Mouse (Mus musculus) frontal cortex, postnatal 14 days (tissue): ENCODE measurements around the gene Abi1.
"Not testable (repeated sequence)": the region's sequence is repeated elsewhere in the genome, so short reads cannot be mapped to it uniquely, and the experiment has no call there.

Experiments used
- DNase-seq, 2 experiments: peaks; one replicate each; pipeline ENCODE4 v3.0.0; 2022; ENCODE audit warnings: low spot score in 2 of 2

Abi1 gene

DNA sequence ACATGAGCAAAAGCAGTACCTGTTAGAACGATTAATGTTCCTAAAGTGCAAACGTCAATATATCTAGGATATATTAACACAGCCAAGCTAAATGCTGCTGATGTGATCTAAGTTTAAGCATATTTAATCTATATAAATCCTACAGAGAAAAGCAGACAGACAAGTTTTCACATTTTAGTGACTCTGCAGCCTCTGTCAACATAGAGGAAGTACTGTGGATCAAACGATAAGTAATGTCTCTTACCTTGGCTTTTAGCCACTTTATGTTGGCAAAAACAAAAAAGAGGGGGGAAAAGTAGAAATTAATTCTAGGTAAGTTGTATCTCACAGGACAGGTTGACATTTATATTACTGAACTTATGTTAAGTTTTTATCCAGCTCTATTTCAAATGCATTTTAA, 77.1 kb downstream of the Abi1 start:
- DNase-seq = no peak

DNA sequence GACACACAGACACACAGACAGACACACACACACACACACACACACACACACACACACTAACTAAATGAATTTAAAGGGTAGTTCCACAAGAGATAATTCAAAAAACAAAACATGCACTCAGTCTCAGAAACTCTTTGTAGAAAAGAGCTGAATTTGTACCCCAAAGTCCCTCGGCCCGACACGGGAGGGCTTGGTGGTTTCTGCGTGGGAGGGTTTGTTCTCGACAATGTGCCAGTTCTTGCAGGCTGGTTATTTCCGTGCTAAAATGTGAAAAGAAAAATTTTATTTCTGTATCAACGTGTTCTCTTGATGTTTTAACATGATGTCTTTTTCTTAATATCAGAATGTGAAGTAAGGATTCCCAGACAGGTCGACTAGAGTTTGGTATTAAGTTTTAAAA, 77.8 kb downstream of the Abi1 start:
- peak in 1 of 2 experiments; percentile 30 for DNase-seq

GRCm38 (mm10) chr2:22961681-22962080, 78.4 kb downstream of the Abi1 start:
- no peak for DNase-seq

DNA sequence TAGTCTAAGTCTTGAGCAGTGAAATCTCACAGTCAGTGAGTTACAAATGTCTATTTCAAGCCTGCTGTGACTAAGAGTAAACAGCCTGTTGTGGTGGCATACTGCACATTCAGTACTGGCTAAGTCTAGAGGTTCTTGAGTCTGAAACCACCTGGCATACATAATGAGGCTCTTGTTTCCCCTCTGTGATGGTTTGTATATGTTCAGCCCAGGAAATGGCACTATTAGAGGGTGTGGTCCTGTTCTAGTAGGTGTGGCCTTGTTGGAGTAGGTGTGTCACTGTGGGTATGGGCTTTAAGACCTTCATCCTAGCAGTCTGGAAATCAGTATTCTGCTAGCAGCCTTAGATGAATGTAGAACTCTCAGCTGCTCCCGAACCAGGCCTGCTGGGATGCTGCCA, 82.6 kb downstream of the Abi1 start:
- no peak for DNase-seq

DNA sequence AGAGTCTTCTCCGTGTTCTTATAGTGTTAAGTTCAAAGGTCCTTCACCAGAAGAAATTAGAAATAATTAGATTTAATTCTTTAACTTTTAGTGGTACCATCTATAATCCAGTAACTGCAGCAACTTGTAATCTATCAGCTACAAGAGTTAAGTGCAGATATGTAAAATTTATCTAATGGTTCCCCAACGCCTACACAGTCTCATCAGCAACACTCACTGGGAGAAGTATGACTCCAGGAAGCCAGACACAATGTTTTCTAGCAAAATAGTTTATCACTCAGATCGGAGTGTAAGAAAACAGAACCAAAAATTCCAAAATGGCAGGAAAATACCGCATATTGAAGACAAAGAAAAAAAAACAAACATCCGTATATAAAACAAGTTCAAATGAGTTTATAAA, 84.1 kb downstream of the Abi1 start:
- DNase-seq = no peak

GRCm38 (mm10) chr2:22954278-22954677, 85.8 kb downstream of the Abi1 start:
- DNase-seq = no peak

- DNase-seq = no peak
Measured at GRCm38 (mm10) chr2:22949956-22950355, 90.1 kb downstream of the Abi1 start.

DNA sequence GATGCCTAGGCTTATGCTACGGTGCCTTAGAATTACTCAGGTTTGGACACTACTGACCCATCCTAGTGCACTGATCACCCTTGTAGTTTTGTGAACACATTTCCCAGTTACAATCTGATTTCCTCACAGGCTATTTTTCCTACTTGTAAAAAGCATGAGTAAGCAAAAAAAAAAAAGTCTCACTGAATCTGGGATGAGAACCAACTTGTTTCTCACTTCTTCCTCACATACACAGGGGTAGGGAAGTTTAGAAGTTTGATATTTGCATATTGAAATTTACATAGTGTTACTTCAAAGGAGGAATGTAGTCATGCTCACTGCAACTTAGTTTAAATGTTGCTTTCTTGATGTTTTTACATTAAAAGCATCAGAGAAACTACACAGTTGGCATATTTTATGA, 106.5 kb downstream of the Abi1 start:
- DNase-seq = no peak

DNA sequence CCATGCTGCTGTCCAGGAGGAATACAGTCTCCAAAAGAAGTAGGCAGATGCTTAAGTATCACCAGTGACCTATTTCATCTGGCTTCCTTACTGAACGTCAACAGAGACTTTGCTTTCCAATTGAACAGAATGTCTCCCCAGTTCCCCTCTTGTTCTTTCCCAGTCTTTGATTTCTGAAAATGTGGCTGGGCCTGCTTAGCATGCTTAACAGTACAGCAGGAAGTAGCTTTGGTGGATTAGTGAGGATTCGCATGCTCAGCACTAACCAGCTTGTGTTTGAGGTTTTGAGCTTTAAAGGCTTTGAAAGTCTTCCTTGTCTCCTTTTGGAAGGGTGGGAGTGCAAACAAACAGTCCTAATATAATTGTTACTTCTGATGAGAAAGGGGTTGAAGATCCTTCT, 111.8 kb downstream of the Abi1 start:
- DNase-seq = no peak

- not testable (repeated sequence) for DNase-seq
Measured at GRCm38 (mm10) chr2:22925911-22926310, 114.1 kb downstream of the Abi1 start.

DNA sequence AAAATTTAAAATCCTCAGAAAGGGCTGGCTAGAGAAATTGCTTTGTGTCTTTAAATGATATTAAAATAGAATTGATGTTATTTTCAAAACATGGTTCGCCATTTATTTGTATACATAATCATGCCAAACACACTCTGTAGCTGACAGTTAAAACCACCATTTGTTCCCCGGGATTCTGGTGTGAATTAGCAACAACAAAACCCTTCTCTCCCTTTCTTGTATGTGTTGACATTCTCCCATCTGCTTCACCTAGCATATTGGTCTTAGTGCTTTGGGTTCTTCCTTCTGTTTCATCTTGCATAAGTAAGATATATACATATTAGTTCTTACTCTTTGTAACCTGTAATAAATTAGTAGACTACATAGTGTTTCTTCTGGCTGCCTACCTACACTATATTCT, 121.4 kb downstream of the Abi1 start:
- no peak for DNase-seq

- no peak for DNase-seq
Measured at GRCm38 (mm10) chr2:22914421-22914820, 125.6 kb downstream of the Abi1 start.

DNA sequence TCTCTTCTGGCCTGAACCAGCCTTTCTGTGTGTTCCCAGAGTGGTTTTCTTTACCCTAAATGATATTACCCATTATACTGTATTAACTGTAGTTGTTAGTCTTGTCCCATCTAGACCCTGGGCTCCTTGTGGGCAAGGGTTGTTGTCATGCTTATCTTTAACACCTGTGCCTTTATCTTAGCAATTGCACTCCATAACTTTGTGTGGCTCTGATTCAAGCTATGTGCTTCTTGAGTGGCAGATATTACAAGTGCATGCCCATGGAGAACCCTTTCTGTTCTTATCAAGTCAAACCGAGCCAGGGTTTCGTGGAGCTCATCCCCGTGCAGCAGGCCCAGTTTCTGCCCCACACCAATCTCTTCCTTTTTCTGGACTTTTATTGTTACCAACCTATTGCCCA, 136.1 kb downstream of the Abi1 start:
- DNase-seq = no peak

- DNase-seq = peak; percentile 81 to 82
Measured at GRCm38 (mm10) chr2:22895282-22896273, 144.5 kb downstream of the Abi1 start, which contains the start of gene Pdss1. Pdss1 (plus strand) TSS chr2:22895522.

GRCm38 (mm10) chr2:22894932-22895281, 145.1 kb downstream of the Abi1 start:
- no peak for DNase-seq
